Mouse (Mus musculus) stomach, postnatal 0 days (tissue): ENCODE measurements around the gene Fbxl21. TPM values are rescaled to one million over a fixed set of nuclear protein-coding genes. Genes with fewer than 3 reads are reported as not detected.

Experiments used
- ATAC-seq: fragments of 200-750 bp; cut with Nextera tagmentation; 2 replicates; pipeline ENCODE4 v1.8.0; 2017; ENCODE audit not compliant: low FRiP score, low TSS enrichment
- DNase-seq: peaks from one replicate; pipeline ENCODE4 v3.0.0-alpha.2; 2016; ENCODE audit warnings: low spot score
- H3K27ac ChIP-seq: fragments of 300-500 bp; sonication (generic); replicated peaks from 2 replicates; pipeline ENCODE4 v1.5.1; 2014; ENCODE audit warnings: mild to moderate bottlenecking, control low read depth
- H3K27me3 ChIP-seq: fragments of 300-500 bp; sonication (generic); 2 replicates; pipeline ENCODE4 v1.6.1; 2014; ENCODE audit warnings: low read length; ENCODE audit not compliant: control insufficient read depth, insufficient read depth
- H3K36me3 ChIP-seq: fragments of 300-500 bp; sonication (generic); 2 replicates; pipeline ENCODE4 v1.6.1; 2014; ENCODE audit warnings: low read length, mixed read lengths; ENCODE audit not compliant: control insufficient read depth, insufficient read depth
- H3K4me1 ChIP-seq: fragments of 300-500 bp; sonication (generic); replicated peaks from 2 replicates; pipeline ENCODE4 v1.6.1; 2014; ENCODE audit warnings: antibody characterized with exemption; ENCODE audit not compliant: control insufficient read depth, insufficient read depth
- H3K4me2 ChIP-seq: fragments of 300-500 bp; sonication (generic); replicated peaks from 2 replicates; pipeline ENCODE4 v1.6.1; 2014; ENCODE audit warnings: low read depth, mild to moderate bottlenecking, control low read depth, moderate library complexity
- H3K4me3 ChIP-seq: fragments of 300-500 bp; sonication (generic); 2 replicates; pipeline ENCODE4 v1.5.1; 2014; ENCODE audit warnings: low read depth, low read length, control low read depth
- H3K9ac ChIP-seq: fragments of 300-500 bp; sonication (generic); 2 replicates; pipeline ENCODE4 v1.6.1; 2014; ENCODE audit warnings: mild to moderate bottlenecking, low read length, control low read depth, mixed read lengths
- H3K9me3 ChIP-seq: fragments of 300-500 bp; sonication (generic); 2 replicates; pipeline ENCODE4 v1.6.1; 2016; ENCODE audit warnings: low read length; ENCODE audit not compliant: control insufficient read depth
- CTCF ChIP-seq: IDR thresholded peaks from 2 replicates; pipeline ENCODE4 v1.5.1; 2016; ENCODE audit warnings: antibody characterized with exemption, low read depth, mild to moderate bottlenecking, moderate library complexity
- EP300 ChIP-seq: optimal IDR thresholded peaks from 2 replicates; pipeline ENCODE3; 2016; ENCODE audit warnings: antibody characterized with exemption
- WGBS: fragments of 180-500 bp; shearing (Covaris S2); extraction: QIAGEN DNeasy Blood & Tissue Kit; methylation state at CpG from one replicate; pipeline ENCODE4 v1.1.7; 2014; 5-methylcytosine and 5-hydroxymethylcytosine counted together
- polyA plus RNA-seq: library from polyadenylated mRNA; unstranded; fragments of >200 nt; fragmentation: Nextera tagmentation; extraction: Ambion mirVana; gene quantifications from 2 replicates; pipeline ENCODE4 v1.2.1, GENCODE M21; 2015

Fbxl21 gene
- polyA plus RNA-seq, 1 experiment from 2014 or later, result 1.2 TPM

- Histone ChIP-seq H3K4me2 (no peak overlapping the region), H3K27me3 (no peaks in the 10 kb centered on the region), H3K4me3 (no peak overlapping the region), H3K27ac (no peak overlapping the region), H3K4me1 (no peaks in the 10 kb centered on the region), H3K9me3 (no peaks in the 10 kb centered on the region), H3K36me3 (no peaks in the 10 kb centered on the region), H3K9ac (no peak overlapping the region)
- ATAC-seq (no peak), DNase-seq (no peak)
- WGBS, result 35% methylated on average over 4 of the region's 4 CpGs
- TF ChIP-seq CTCF, result no peak
- no peak for TF ChIP-seq EP300
These were observed 27.1 kb downstream of the Fbxl21 start for GRCm38 (mm10) chr13:56549364-56549763.

DNA sequence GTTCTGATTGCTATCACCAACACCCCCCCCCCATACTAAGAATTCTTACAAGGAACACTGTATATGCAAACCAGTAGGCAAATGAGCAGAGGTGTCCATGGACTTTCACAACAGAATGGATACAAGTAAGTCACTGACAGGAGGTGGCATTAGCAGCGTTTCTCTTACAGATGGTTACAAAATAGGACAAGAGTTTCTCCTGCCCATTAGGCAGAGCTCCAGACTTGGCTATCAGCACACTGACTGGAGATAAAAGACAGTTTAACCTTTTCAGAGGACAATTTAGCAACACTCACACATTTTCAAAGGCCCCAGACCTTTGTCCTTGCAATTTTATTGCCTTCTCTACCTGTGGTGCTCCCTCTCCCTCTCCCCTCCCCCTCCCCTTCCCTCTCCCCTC, 28.3 kb downstream of the Fbxl21 start:
- TF ChIP-seq CTCF (no peak), EP300 (no peak)
- no peaks in the 10 kb centered on the region for H3K4me1 ChIP-seq
- DNase-seq (no peak), ATAC-seq (no peak)
- H3K36me3 ChIP-seq, result no peaks in the 10 kb centered on the region
- no peak overlapping the region for H3K4me3 ChIP-seq
- H3K9me3 ChIP-seq, result no peaks in the 10 kb centered on the region
- no peak overlapping the region for H3K27ac ChIP-seq
- no peak overlapping the region for H3K9ac ChIP-seq
- no peak overlapping the region for H3K4me2 ChIP-seq
- 29% methylated on average over 1 of the region's 1 CpGs for WGBS
- H3K27me3 ChIP-seq, result no peaks in the 10 kb centered on the region

DNA sequence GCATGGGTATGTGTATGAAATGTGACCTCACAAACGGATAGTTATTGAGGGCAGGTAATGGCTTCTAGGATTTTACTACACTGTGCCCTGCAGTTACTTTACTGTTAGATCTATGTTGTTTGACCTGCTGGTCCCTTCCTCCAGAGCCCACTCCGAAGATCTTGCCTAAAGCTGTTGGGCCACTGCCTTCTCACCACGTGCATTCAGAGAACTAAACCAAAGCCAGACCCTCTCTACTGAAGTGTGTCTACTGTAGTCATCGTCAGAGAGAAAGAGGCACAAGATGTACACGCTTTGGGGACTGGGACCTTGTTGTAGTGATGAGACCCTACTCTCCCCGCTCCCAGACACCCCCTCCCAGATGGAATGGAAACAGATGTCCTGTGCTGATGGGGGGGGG, 29.4 kb downstream of the Fbxl21 start:
- Histone ChIP-seq H3K4me3 (no peak overlapping the region), H3K36me3 (no peaks in the 10 kb centered on the region), H3K4me1 (no peaks in the 10 kb centered on the region), H3K9me3 (no peaks in the 10 kb centered on the region), H3K9ac (no peak overlapping the region), H3K4me2 (no peak overlapping the region), H3K27ac (no peak overlapping the region), H3K27me3 (no peaks in the 10 kb centered on the region)
- TF ChIP-seq CTCF, result no peak
- TF ChIP-seq EP300, result no peak
- WGBS, result 88% methylated on average over 6 of the region's 6 CpGs
- DNase-seq (no peak), ATAC-seq (no peak)

GRCm38 (mm10) chr13:56553923-56554322, 31.7 kb downstream of the Fbxl21 start:
- Histone ChIP-seq H3K9ac (no peak overlapping the region), H3K27me3 (no peaks in the 10 kb centered on the region), H3K4me2 (no peak overlapping the region), H3K4me3 (no peak overlapping the region), H3K36me3 (no peaks in the 10 kb centered on the region), H3K27ac (no peak overlapping the region), H3K4me1 (no peaks in the 10 kb centered on the region), H3K9me3 (no peaks in the 10 kb centered on the region)
- TF ChIP-seq EP300 (no peak), CTCF (no peak)
- ATAC-seq (no peak), DNase-seq (no peak)
- WGBS, result 57% methylated on average over 2 of the region's 2 CpGs

DNA sequence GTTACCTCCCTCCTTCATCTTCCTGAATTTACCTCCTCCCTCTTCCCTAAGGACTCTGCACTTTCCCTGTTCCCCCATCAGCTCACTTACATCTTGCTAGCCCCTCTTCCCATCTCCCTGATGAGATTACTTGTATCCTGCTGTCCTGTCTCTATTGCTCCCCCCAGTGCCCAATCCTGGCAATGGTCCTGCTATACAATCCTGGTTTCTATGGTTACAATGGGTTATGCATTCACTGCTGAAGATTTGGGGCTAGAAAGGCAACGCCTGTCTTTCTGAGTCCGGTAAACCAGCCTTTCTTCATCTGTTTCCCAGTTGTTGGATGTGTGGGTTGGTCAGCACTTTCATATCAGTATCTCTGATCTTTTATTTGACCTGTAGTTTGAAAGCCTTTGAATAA, 32.1 kb downstream of the Fbxl21 start:
- TF ChIP-seq EP300 (no peak), CTCF (peak; percentile 66)
- H3K4me3 ChIP-seq, result no peak overlapping the region
- WGBS, result 26% methylated on average over 2 of the region's 2 CpGs
- DNase-seq, result peak; percentile 35
- no peak for ATAC-seq
- H3K4me2 ChIP-seq, result no peak overlapping the region
- H3K27me3 ChIP-seq, result no peaks in the 10 kb centered on the region
- no peaks in the 10 kb centered on the region for H3K4me1 ChIP-seq
- no peak overlapping the region for H3K9ac ChIP-seq
- H3K36me3 ChIP-seq, result no peaks in the 10 kb centered on the region
- no peaks in the 10 kb centered on the region for H3K9me3 ChIP-seq
- no peak overlapping the region for H3K27ac ChIP-seq

GRCm38 (mm10) chr13:56555957-56556356, 33.7 kb downstream of the Fbxl21 start:
- no peak overlapping the region for H3K4me3 ChIP-seq
- no peaks in the 10 kb centered on the region for H3K9me3 ChIP-seq
- H3K4me2 ChIP-seq, result no peak overlapping the region
- H3K27me3 ChIP-seq, result no peaks in the 10 kb centered on the region
- 0% methylated on average over 1 of the region's 1 CpGs for WGBS
- ATAC-seq (0 out of 2 replicates have a peak, but pooled peaks have one; percentile 45), DNase-seq (peak; percentile 35)
- H3K4me1 ChIP-seq, result no peaks in the 10 kb centered on the region
- H3K36me3 ChIP-seq, result no peaks in the 10 kb centered on the region
- no peak for TF ChIP-seq EP300
- TF ChIP-seq CTCF, result peak; percentile 77
- no peak overlapping the region for H3K27ac ChIP-seq
- H3K9ac ChIP-seq, result no peak overlapping the region
